Mouse (Mus musculus): ENCODE results near the gene Dohh.

Gene Dohh

GRCm38 (mm10) chr10:81356352-81356990 is 27.8 kb upstream of the Dohh start:
- intact Hi-C loops (cut with DNase I), result no loop called here

GRCm38 (mm10) chr10:81356991-81357844 is 27.0 kb upstream of the Dohh start, which contains the start of gene Mfsd12:
Gene Mfsd12 (plus strand): TSS chr10:81357491.
- intact Hi-C loops (cut with DNase I), result no loop called here

- intact Hi-C loops (cut with DNase I), result no loop called here
Observed at GRCm38 (mm10) chr10:81358209-81358608, 26.0 kb upstream of the Dohh start.

GRCm38 (mm10) chr10:81358841-81359240 is 25.4 kb upstream of the Dohh start:
- intact Hi-C loops (cut with DNase I), result no loop called here

GRCm38 (mm10) chr10:81360721-81361120 is 23.5 kb upstream of the Dohh start:
- intact Hi-C loops (cut with DNase I), result no loop called here

- intact Hi-C loops (cut with DNase I), result no loop called here
Observed at GRCm38 (mm10) chr10:81362336-81362949, 21.8 kb upstream of the Dohh start.

- intact Hi-C loops (cut with DNase I), result no loop called here
Observed at GRCm38 (mm10) chr10:81363436-81364346, 20.5 kb upstream of the Dohh start.

- intact Hi-C loops (cut with DNase I), result no loop called here
Observed at GRCm38 (mm10) chr10:81364666-81365065, 19.6 kb upstream of the Dohh start.

- intact Hi-C loops (cut with DNase I), result no loop called here
Observed at GRCm38 (mm10) chr10:81365073-81365472, 19.2 kb upstream of the Dohh start.

- intact Hi-C loops (cut with DNase I), result no loop called here
Observed at GRCm38 (mm10) chr10:81365672-81366476, 18.4 kb upstream of the Dohh start, which contains the start of gene 4930404N11Rik. Gene 4930404N11Rik (minus strand): TSS chr10:81365816.

GRCm38 (mm10) chr10:81366477-81367206 is 17.6 kb upstream of the Dohh start:
- intact Hi-C loops (cut with DNase I), result no loop called here

- intact Hi-C loops (cut with DNase I), result no loop called here
Observed at GRCm38 (mm10) chr10:81367207-81367495, 17.1 kb upstream of the Dohh start.

GRCm38 (mm10) chr10:81375322-81375721 is 8.9 kb upstream of the Dohh start:
- intact Hi-C loops (cut with DNase I), result no loop called here

- intact Hi-C loops (cut with DNase I), result no loop called here
Observed at GRCm38 (mm10) chr10:81376561-81377361, 7.5 kb upstream of the Dohh start.

GRCm38 (mm10) chr10:81377362-81377664 is 6.9 kb upstream of the Dohh start:
- intact Hi-C loops (cut with DNase I), result no loop called here

GRCm38 (mm10) chr10:81377793-81378552 is 6.3 kb upstream of the Dohh start, which contains the start of gene Fzr1:
Gene Fzr1 (minus strand): TSS chr10:81378516.
- intact Hi-C loops (cut with DNase I), result no loop called here

GRCm38 (mm10) chr10:81378553-81379182 is 5.6 kb upstream of the Dohh start:
- intact Hi-C loops (cut with DNase I), result no loop called here

- intact Hi-C loops (cut with DNase I), result no loop called here
Observed at GRCm38 (mm10) chr10:81379183-81379553, 5.1 kb upstream of the Dohh start.

All from adrenal gland (tissue).